Mouse (Mus musculus) testis, postnatal 14 days (tissue): ENCODE measurements around the gene Sirt3.
"Not testable (repeated sequence)": the region's sequence is repeated elsewhere in the genome, so short reads cannot be mapped to it uniquely, and the experiment has no call there.

Experiments used
- DNase-seq: peaks from one replicate; pipeline ENCODE4 v3.0.0; 2021; ENCODE audit warnings: low spot score

Gene Sirt3

GRCm38 (mm10) chr7:140897863-140898262 is 15.8 kb upstream of the Sirt3 start:
- no peak for DNase-seq

GRCm38 (mm10) chr7:140894611-140895010 is 12.5 kb upstream of the Sirt3 start:
- DNase-seq = no peak

- no peak for DNase-seq
Measured at GRCm38 (mm10) chr7:140894031-140894430, 11.9 kb upstream of the Sirt3 start.

GRCm38 (mm10) chr7:140890636-140891035 is 8.5 kb upstream of the Sirt3 start:
- DNase-seq = not testable (repeated sequence)

GRCm38 (mm10) chr7:140882469-140882803 is 327 bp upstream of the Sirt3 start:
- no peak for DNase-seq

- DNase-seq = no peak
Measured at GRCm38 (mm10) chr7:140880865-140881515, 1.1 kb downstream of the Sirt3 start.

- no peak for DNase-seq
Measured at GRCm38 (mm10) chr7:140880419-140880818, 1.7 kb downstream of the Sirt3 start.

GRCm38 (mm10) chr7:140879355-140879754 is 2.8 kb downstream of the Sirt3 start:
- no peak for DNase-seq

GRCm38 (mm10) chr7:140877364-140877763 is 4.7 kb downstream of the Sirt3 start:
- no peak for DNase-seq

- no peak for DNase-seq
Measured at GRCm38 (mm10) chr7:140874224-140874623, 7.9 kb downstream of the Sirt3 start.

GRCm38 (mm10) chr7:140864761-140865160 is 17.3 kb downstream of the Sirt3 start:
- no peak for DNase-seq

- no peak for DNase-seq
Measured at GRCm38 (mm10) chr7:140860728-140861127, 21.4 kb downstream of the Sirt3 start.

- DNase-seq = no peak
Measured at GRCm38 (mm10) chr7:140859997-140860396, 22.1 kb downstream of the Sirt3 start.

- DNase-seq = no peak
Measured at GRCm38 (mm10) chr7:140858746-140859145, 23.4 kb downstream of the Sirt3 start.

- no peak for DNase-seq
Measured at GRCm38 (mm10) chr7:140857550-140858505, 24.3 kb downstream of the Sirt3 start, which contains the start of gene Bet1l. Bet1l (minus strand) TSS chr7:140857577.

- DNase-seq = peak; percentile 85
Measured at GRCm38 (mm10) chr7:140856785-140857549, 25.1 kb downstream of the Sirt3 start, which contains the start of gene Ric8a. Ric8a (plus strand) TSS chr7:140856957.

- DNase-seq = peak; percentile 86
Measured at GRCm38 (mm10) chr7:140855860-140856784, 26.0 kb downstream of the Sirt3 start, which contains the start of gene Gm45785. Gm45785 (minus strand) TSS chr7:140856331.

GRCm38 (mm10) chr7:140855181-140855580 is 26.9 kb downstream of the Sirt3 start:
- no peak for DNase-seq

GRCm38 (mm10) chr7:140854483-140854882 is 27.6 kb downstream of the Sirt3 start:
- no peak for DNase-seq

- DNase-seq = no peak
Measured at GRCm38 (mm10) chr7:140853386-140853785, 28.7 kb downstream of the Sirt3 start.

GRCm38 (mm10) chr7:140851916-140852315 is 30.2 kb downstream of the Sirt3 start:
- DNase-seq = no peak
